Mouse (Mus musculus) stomach, postnatal 0 days (tissue): ENCODE measurements around the gene Ubr1. TPM values are rescaled to one million over a fixed set of nuclear protein-coding genes. Genes with fewer than 3 reads are reported as not detected.
"Not testable (repeated sequence)": the region's sequence is repeated elsewhere in the genome, so short reads cannot be mapped to it uniquely, and the experiment has no call there.

Source experiments
- ATAC-seq: fragments of 200-750 bp; cut with Nextera tagmentation; 2 replicates; pipeline ENCODE4 v1.8.0; 2017; ENCODE audit not compliant: low FRiP score, low TSS enrichment
- DNase-seq: peaks from one replicate; pipeline ENCODE4 v3.0.0-alpha.2; 2016; ENCODE audit warnings: low spot score
- H3K27ac ChIP-seq: fragments of 300-500 bp; sonication (generic); replicated peaks from 2 replicates; pipeline ENCODE4 v1.5.1; 2014; ENCODE audit warnings: mild to moderate bottlenecking, control low read depth
- H3K27me3 ChIP-seq: fragments of 300-500 bp; sonication (generic); 2 replicates; pipeline ENCODE4 v1.6.1; 2014; ENCODE audit warnings: low read length; ENCODE audit not compliant: control insufficient read depth, insufficient read depth
- H3K36me3 ChIP-seq: fragments of 300-500 bp; sonication (generic); 2 replicates; pipeline ENCODE4 v1.6.1; 2014; ENCODE audit warnings: low read length, mixed read lengths; ENCODE audit not compliant: control insufficient read depth, insufficient read depth
- H3K4me1 ChIP-seq: fragments of 300-500 bp; sonication (generic); replicated peaks from 2 replicates; pipeline ENCODE4 v1.6.1; 2014; ENCODE audit warnings: antibody characterized with exemption; ENCODE audit not compliant: control insufficient read depth, insufficient read depth
- H3K4me2 ChIP-seq: fragments of 300-500 bp; sonication (generic); replicated peaks from 2 replicates; pipeline ENCODE4 v1.6.1; 2014; ENCODE audit warnings: low read depth, mild to moderate bottlenecking, control low read depth, moderate library complexity
- H3K4me3 ChIP-seq: fragments of 300-500 bp; sonication (generic); 2 replicates; pipeline ENCODE4 v1.5.1; 2014; ENCODE audit warnings: low read depth, low read length, control low read depth
- H3K9ac ChIP-seq: fragments of 300-500 bp; sonication (generic); 2 replicates; pipeline ENCODE4 v1.6.1; 2014; ENCODE audit warnings: mild to moderate bottlenecking, low read length, control low read depth, mixed read lengths
- H3K9me3 ChIP-seq: fragments of 300-500 bp; sonication (generic); 2 replicates; pipeline ENCODE4 v1.6.1; 2016; ENCODE audit warnings: low read length; ENCODE audit not compliant: control insufficient read depth
- CTCF ChIP-seq: IDR thresholded peaks from 2 replicates; pipeline ENCODE4 v1.5.1; 2016; ENCODE audit warnings: antibody characterized with exemption, low read depth, mild to moderate bottlenecking, moderate library complexity
- EP300 ChIP-seq: optimal IDR thresholded peaks from 2 replicates; pipeline ENCODE3; 2016; ENCODE audit warnings: antibody characterized with exemption
- WGBS: fragments of 180-500 bp; shearing (Covaris S2); extraction: QIAGEN DNeasy Blood & Tissue Kit; methylation state at CpG from one replicate; pipeline ENCODE4 v1.1.7; 2014; 5-methylcytosine and 5-hydroxymethylcytosine counted together
- polyA plus RNA-seq: library from polyadenylated mRNA; unstranded; fragments of >200 nt; fragmentation: Nextera tagmentation; extraction: Ambion mirVana; gene quantifications from 2 replicates; pipeline ENCODE4 v1.2.1, GENCODE M21; 2015

The Ubr1 gene
- polyA plus RNA-seq, 1 experiment from 2014 or later: 8.9 TPM

- 0% methylated on average over 12 of the region's 12 CpGs for WGBS
- no peaks in the 10 kb centered on the region for H3K4me1 ChIP-seq
- no peak for TF ChIP-seq EP300
- no peak for TF ChIP-seq CTCF
- no peaks in the 10 kb centered on the region for H3K9me3 ChIP-seq
- no peaks in the 10 kb centered on the region for H3K27me3 ChIP-seq
- peak overlapping the region; percentile 87 for H3K4me2 ChIP-seq
- peak overlapping the region; percentile 83 for H3K9ac ChIP-seq
- 0 out of 2 replicates have a peak, but pooled peaks have one; percentile 6 for ATAC-seq
- no peaks in the 10 kb centered on the region for H3K36me3 ChIP-seq
- peak overlapping the region; percentile 88 for H3K4me3 ChIP-seq
- H3K27ac ChIP-seq: peak overlapping the region; percentile 73
- DNase-seq: no peak
These were observed 38.1 kb upstream of the Ubr1 start for GRCm38 (mm10) chr2:121008664-121009007.

GRCm38 (mm10) chr2:121007925-121008663 is 37.6 kb upstream of the Ubr1 start, which contains the start of gene Ccndbp1:
Gene Ccndbp1 (plus strand): TSS chr2:121008403.
- no peak; the same call in 1 of the 2 replicates for TF ChIP-seq CTCF
- no peak for TF ChIP-seq EP300
- Histone ChIP-seq H3K9me3 (no peaks in the 10 kb centered on the region), H3K9ac (peak within 1 kb of the TSS; percentile 83), H3K4me3 (peak within 1 kb of the TSS; percentile 88), H3K4me1 (no peaks in the 10 kb centered on the region), H3K27ac (peak within 1 kb of the TSS; percentile 73), H3K4me2 (peak within 1 kb of the TSS; percentile 87), H3K27me3 (no peaks in the 10 kb centered on the region), H3K36me3 (no peaks in the 10 kb centered on the region)
- WGBS: 2% methylated on average over 34 of the region's 34 CpGs
- DNase-seq (peak; percentile 97), ATAC-seq (peak; percentile 98)

GRCm38 (mm10) chr2:121006986-121007385 is 36.5 kb upstream of the Ubr1 start:
- 81% methylated on average over 1 of the region's 1 CpGs for whole genome bisulfite sequencing
- Histone ChIP-seq H3K4me1 (no peaks in the 10 kb centered on the region), H3K27ac (no peak overlapping the region), H3K36me3 (no peaks in the 10 kb centered on the region), H3K27me3 (no peaks in the 10 kb centered on the region), H3K4me3 (no peak overlapping the region), H3K9me3 (no peaks in the 10 kb centered on the region), H3K9ac (no peak overlapping the region), H3K4me2 (no peak overlapping the region)
- no peak for DNase-seq
- TF ChIP-seq CTCF (no peak), EP300 (no peak)
- ATAC-seq: no peak

GRCm38 (mm10) chr2:121004018-121004811 is 33.7 kb upstream of the Ubr1 start:
- ATAC-seq (no peak), DNase-seq (no peak)
- no peak for TF ChIP-seq EP300
- no peak for TF ChIP-seq CTCF
- Histone ChIP-seq H3K27ac (no peak overlapping the region), H3K4me2 (no peak overlapping the region), H3K9ac (no peak overlapping the region), H3K9me3 (no peaks in the 10 kb centered on the region), H3K4me3 (no peak overlapping the region), H3K27me3 (no peaks in the 10 kb centered on the region), H3K36me3 (no peaks in the 10 kb centered on the region), H3K4me1 (no peaks in the 10 kb centered on the region)
- WGBS: 86% methylated on average over 7 of the region's 7 CpGs

GRCm38 (mm10) chr2:121003586-121003985 is 33.1 kb upstream of the Ubr1 start:
- no peaks in the 10 kb centered on the region for H3K4me1 ChIP-seq
- 76% methylated on average over 2 of the region's 2 CpGs for WGBS
- H3K4me3 ChIP-seq: no peak overlapping the region
- TF ChIP-seq CTCF (peak; percentile 63), EP300 (no peak)
- ATAC-seq (no peak), DNase-seq (no peak)
- H3K9ac ChIP-seq: no peak overlapping the region
- no peaks in the 10 kb centered on the region for H3K9me3 ChIP-seq
- H3K36me3 ChIP-seq: no peaks in the 10 kb centered on the region
- no peaks in the 10 kb centered on the region for H3K27me3 ChIP-seq
- no peak overlapping the region for H3K4me2 ChIP-seq
- no peak overlapping the region for H3K27ac ChIP-seq

GRCm38 (mm10) chr2:120998863-120999262 is 28.3 kb upstream of the Ubr1 start:
- no peak for DNase-seq
- no peaks in the 10 kb centered on the region for H3K9me3 ChIP-seq
- no peaks in the 10 kb centered on the region for H3K36me3 ChIP-seq
- no peak overlapping the region for H3K4me2 ChIP-seq
- 78% methylated on average over 8 of the region's 8 CpGs for WGBS
- no peak overlapping the region for H3K9ac ChIP-seq
- no peak for ATAC-seq
- no peak overlapping the region for H3K4me3 ChIP-seq
- H3K27ac ChIP-seq: no peak overlapping the region
- TF ChIP-seq EP300 (no peak), CTCF (no peak)
- no peaks in the 10 kb centered on the region for H3K27me3 ChIP-seq
- H3K4me1 ChIP-seq: no peaks in the 10 kb centered on the region

- H3K27me3 ChIP-seq, ATAC-seq, H3K9me3 ChIP-seq, H3K4me1 ChIP-seq, H3K36me3 ChIP-seq, H3K4me3 ChIP-seq, H3K27ac ChIP-seq, H3K9ac ChIP-seq, H3K4me2 ChIP-seq, DNase-seq: not testable (repeated sequence)
- WGBS: 73% methylated on average over 1 of the region's 1 CpGs
These were observed 26.1 kb upstream of the Ubr1 start for GRCm38 (mm10) chr2:120996607-120997006.
